Mouse (Mus musculus) bone marrow, adult 2 months (tissue): ENCODE measurements around the gene D430041D05Rik.

Experiments used
- CTCF ChIP-seq: fragments of 200-500 bp; IDR thresholded peaks from 2 replicates; pipeline ENCODE4 v1.5.1; 2011; ENCODE audit warnings: low read length, control low read depth; ENCODE audit not compliant: control insufficient read depth, insufficient read depth
- POLR2A ChIP-seq: fragments of 200-500 bp; IDR thresholded peaks from 2 replicates; pipeline ENCODE4 v1.6.1; 2011; ENCODE audit warnings: low read depth, mild to moderate bottlenecking, control low read depth, low read length, borderline replicate concordance; ENCODE audit not compliant: control insufficient read depth

DNA sequence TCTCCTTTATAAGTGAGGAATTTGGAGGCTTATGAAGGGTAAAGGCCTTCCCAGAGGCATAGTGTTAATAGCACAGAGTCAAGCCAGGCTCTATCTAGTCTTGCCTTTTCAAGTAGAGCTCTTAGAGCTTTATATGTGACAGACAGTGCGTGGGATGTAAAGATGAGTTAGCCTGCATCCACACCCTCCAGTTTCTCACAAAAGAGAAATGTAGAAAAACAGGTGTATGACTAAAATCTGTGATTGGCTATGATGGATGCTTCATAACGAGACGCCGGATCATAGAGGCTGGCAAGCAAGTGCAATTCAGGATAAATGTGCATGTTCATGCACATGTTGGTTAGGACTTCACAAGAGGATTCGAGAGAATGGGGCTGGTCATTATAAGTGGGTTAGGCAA lies 87.5 kb downstream of the D430041D05Rik start:
- no peak for TF ChIP-seq POLR2A
- TF ChIP-seq CTCF, result no peak
